Mouse (Mus musculus) large intestine, adult 2 months (tissue): Measurements from ENCODE around the gene Scoc. TPM values are rescaled to one million over a fixed set of nuclear protein-coding genes. Genes with fewer than 3 reads are reported as not detected.
A peak's percentile ranks its signal among the peaks of the same experiment; 100 is the strongest.
"Not testable (repeated sequence)": the region's sequence is repeated elsewhere in the genome, so short reads cannot be mapped to it uniquely, and the experiment has no call there.

Experiments
- DNase-seq: peaks from one replicate; pipeline ENCODE4 v3.0.0-alpha.2; 2012; ENCODE audit warnings: low read depth, low spot score
- WGBS: fragments of 180-500 bp; shearing (Covaris S2); methylation state at CpG from one replicate; pipeline ENCODE4 v1.1.7; 2018; 5-methylcytosine and 5-hydroxymethylcytosine counted together
- polyA plus RNA-seq: library from polyadenylated mRNA; depleted of rRNA; stranded (reverse); fragments of >200 nt; gene quantifications from 2 replicates; pipeline ENCODE4 v1.2.3, GENCODE M21; 2012; rRNA removed

The Scoc gene
- 2.6 and 8.2 TPM in 2 replicates for polyA plus RNA-seq

DNA sequence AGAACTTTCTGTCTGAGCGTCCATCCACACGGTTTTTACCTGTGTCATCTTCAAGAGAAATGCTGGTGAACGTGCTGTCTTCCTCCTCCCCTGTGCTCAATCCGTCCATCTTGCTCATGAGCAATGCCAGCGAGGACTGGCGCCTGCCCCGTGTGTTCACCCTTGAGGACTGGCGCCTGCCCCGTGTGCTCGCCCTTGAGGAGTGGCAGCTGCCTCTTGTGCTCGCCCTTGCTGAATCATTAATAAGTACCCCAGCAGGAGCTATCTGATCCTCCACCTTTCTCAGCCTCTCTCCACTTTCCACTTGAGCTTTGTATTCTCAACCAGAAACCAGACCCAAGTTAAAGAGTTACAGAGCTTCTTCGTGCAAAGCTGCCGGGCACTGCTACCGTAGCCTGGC lies at the start of gene Scoc:
Gene Scoc, minus strand, starts transcription at position 170 of the 400 bp plus-strand sequence.
- DNase-seq = no peak

DNA sequence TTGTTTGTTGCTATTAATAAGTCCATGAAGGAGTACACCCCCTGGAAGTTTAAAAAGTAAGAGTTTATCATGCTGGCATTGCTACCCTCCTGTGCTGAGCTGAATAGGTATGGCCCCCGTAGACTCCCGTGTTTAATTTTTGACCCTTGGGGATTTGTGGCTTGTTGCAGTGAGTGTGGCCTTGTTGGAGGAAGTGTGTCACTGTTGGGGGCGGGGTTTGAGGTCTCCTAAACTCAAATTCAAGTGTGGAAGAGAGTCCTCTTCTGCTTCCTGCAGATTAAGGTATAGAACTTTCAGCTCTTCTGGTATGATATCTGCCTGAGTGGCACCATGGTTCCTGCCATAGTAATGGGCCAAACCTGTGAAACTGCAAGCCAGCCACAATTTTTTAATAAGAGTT lies 1.4 kb upstream of the Scoc start:
- 72% methylated on average over 3 of the region's 3 CpGs for WGBS
- DNase-seq = no peak

More for the DNA sequence above, at the start of gene Scoc:
- 50% methylated on average over 14 of the region's 14 CpGs for WGBS

DNA sequence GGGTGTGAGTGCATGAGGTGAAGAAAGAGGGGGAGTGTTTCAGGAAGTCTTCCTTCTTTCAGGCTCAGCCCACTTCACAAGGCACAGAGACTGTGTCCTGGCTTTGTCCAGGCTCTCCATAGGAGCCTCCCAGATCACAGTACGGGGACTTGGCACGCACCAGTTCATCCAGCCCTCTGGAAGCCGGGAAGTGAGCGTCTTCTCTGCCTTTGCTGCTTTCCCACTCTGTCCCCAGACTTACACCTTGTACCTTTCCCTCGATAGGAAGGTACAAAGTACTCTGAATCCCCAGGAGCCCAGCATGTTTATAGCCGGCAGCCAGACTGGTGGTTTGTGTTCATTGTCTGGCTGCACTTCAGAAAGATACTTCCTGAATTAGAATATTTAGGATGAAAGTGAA lies 1.1 kb downstream of the Scoc start:
- 13% methylated on average over 6 of the region's 6 CpGs for WGBS
- no peak for DNase-seq

DNA sequence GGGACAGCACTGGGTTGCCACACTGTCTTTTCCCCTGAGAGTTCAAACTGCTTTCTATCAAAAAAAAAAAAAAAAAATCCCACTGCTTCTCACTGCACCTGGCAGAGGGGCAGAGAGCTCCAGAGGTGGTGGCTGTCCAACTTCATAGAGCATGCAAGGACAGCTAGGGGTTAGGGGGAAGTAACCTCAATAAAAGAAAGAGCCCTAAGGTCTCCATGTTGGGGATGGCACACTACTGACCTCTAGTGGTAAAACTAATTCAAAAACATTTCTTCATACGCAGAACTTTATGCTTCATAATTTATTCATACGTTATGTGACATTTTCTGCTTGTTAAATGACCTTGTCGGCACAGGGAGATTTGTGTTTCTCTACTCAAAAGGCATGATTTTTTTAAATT lies 7.1 kb downstream of the Scoc start:
- WGBS = 9% methylated on average over 3 of the region's 3 CpGs
- no peak for DNase-seq

DNA sequence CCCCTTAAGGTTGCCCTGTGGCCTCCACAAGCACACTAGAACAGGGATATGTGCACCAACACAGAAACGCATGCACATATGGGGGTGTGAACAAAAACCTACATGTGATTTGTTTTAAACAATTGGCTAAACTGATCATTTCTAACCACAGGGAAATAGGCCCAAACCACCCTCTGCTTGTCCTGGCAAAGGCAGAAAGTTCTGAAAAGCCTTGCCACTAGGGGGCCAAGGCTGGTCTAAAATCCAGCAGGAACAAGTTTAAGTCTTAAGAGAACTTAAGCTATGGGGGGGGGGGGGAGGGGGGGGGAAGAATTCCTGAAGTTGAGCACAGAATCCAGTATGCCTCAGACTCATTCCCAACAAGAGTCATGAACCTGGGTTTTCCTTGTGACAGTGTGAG lies 8.2 kb downstream of the Scoc start:
- no peak for DNase-seq
- WGBS = 83% methylated on average over 1 of the region's 1 CpGs

DNA sequence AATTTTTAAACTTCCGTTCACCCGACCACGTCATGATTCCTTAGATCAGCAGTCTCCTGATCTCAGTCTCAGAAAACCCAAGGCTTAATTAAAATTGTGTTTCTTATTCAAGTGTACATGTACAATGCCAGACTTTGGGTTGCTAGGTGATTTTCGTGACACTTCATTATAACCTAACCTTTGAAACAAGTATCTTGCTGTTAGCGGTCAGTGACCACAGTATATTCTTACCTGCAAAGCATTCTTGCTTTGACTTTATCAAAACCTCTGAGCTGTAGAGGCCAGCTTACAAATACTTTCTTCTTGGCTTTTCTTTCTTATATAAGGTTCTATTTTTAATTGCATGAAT lies 15.2 kb downstream of the Scoc start:
- 33% methylated on average over 5 of the region's 5 CpGs for WGBS

DNA sequence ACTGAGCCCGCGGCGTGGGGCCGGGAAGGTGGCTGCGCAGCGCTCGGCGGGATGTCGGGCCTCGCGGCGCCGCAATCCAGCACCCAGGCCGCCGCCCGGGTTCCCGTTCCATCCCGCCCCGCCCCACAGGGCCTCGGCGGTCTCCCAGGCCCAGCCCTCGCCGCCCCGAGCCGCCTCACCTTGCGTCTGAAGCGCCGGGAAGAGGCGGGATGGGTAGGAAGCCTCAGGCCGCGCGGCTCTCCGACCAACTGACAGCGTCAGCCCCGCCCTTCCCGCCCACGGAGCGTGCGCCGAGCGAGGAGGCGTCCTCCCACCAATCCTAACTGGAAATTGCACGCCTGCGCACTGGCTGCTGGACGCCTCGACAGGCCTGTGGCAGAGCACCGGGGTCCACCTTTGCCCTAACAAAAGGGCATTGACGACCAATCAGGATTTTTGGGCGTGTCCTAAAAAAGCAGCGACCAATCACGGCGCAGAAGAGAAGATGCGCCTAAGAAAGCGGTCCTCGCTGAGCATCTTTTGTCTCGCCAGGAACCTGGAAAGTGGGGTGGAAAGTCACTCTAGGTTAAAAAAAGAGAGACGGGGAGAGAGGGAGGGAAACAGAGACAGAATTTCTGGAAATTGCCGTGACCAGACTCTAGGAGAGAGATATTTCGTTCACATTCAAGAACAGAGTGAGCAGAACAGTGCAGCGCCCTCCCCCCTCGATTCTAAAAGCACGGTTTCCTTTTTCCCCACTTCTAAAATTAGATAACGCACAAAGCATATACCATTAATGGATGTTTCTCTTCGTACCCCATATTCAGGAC lies 15.7 kb downstream of the Scoc start:
- 2% methylated on average over 64 of the region's 64 CpGs for WGBS
- peak; percentile 85 for DNase-seq

More for the DNA sequence above, 15.2 kb downstream of the Scoc start:
- no peak for DNase-seq

DNA sequence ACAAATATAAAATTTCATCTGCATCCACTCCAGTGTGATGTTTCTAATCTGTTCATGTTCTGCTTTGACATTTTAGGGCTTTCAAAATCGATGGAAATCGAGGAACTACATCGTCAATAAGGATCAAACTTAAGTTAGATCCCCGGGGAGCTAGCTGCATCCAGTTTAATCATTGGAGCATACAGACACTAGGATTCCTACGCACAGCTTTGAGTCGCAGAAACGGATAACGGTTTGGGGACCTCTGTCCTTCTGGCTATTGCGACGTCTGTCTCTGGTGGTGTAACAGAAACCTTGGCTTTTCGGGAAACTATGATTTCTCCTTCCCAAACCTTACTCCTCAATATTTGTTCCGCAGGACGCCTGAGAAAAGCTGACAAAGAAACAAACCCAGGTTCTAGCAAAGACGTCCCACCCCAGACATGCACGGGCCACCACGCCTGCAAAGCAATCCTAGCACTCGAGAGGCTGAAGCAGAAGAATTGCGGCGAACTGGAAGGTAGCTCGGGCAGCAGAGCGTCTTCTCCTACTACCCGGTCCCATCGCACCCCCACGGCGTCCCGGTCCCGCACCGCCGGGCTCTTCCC lies 16.4 kb downstream of the Scoc start:
- WGBS = 2% methylated on average over 29 of the region's 29 CpGs
- no peak for DNase-seq

DNA sequence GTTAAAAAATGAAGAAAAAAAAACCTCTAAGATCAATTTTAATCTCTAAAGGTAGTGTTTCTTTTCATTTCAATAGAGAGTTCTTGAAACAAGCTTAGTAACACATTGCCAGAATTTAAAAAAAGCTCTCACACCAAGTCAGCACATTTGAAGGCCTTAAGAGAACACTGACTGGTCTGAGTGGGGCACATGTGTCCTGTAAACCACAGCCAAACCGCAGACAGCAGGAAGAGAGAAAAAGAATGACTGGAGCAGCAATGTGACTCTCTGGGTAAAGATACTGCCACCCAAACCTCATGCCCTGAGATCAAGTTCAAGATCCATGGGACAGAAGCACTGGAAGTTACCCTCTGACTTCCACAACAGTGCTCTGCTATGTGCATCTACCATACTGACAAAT lies 21.1 kb downstream of the Scoc start:
- 64% methylated on average over 1 of the region's 1 CpGs for WGBS
- DNase-seq = no peak

DNA sequence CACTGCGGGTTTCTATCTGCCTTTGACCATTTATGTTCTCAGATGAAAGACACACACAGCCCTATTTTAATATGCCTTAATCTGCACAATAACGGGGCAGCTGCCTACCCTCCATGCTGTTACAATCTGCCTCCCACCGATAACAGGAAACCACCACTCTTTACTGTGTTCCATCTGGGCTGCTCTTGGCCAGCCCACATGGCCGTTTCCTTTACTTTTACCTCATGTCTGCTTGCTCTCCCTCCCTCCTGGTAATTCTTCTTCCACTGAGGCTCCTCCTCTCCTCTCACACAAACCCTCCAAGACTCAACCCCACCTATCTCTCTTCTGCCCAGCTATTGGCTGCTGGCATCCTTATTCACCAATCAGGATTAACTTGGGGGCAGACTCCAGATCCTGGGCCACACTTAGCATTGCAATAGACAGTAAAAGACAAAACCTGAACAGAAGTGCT lies 29.1 kb downstream of the Scoc start:
- DNase-seq = no peak
- 58% methylated on average over 4 of the region's 4 CpGs for WGBS

DNA sequence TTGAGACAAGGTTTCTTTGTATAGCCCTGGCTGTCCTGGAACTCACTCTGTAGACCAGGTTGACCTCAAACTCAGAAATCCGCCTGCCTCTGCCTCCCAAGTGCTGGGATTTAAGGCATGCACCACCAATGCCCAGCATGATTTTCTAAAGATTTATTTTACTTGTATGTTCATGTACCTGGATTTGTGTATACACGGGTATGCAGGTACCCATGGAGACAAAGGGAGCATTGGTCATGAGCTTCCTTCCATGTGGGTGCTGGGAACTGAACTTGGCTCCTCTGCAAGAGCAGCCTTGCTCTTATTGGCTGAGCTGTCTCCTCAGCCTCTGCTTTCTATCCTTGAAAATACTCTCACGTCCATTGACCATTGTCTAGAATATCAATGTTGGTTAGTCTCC lies 29.6 kb downstream of the Scoc start:
- 85% methylated on average over 3 of the region's 3 CpGs for WGBS
- not testable (repeated sequence) for DNase-seq

DNA sequence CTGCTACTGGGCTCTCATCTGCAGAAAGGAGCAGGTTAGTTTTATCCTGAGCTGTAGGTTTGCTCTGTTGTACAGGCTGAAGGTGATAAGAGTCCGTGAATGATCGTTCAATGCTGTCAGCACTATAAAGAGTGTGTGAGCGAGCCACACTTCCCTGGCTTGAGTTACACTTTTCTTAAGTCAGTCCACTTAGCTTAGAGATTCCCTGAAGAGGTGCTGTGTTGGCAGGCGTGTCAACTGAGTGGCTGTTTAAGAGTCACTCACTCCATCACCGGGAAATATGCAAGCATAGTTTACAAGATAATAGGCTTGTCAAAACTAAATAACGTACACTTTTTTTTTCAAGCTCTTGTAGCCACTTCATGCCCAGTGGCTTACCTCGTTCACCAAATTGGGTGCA lies 31.2 kb downstream of the Scoc start:
- 41% methylated on average over 7 of the region's 7 CpGs for WGBS
- no peak for DNase-seq

DNA sequence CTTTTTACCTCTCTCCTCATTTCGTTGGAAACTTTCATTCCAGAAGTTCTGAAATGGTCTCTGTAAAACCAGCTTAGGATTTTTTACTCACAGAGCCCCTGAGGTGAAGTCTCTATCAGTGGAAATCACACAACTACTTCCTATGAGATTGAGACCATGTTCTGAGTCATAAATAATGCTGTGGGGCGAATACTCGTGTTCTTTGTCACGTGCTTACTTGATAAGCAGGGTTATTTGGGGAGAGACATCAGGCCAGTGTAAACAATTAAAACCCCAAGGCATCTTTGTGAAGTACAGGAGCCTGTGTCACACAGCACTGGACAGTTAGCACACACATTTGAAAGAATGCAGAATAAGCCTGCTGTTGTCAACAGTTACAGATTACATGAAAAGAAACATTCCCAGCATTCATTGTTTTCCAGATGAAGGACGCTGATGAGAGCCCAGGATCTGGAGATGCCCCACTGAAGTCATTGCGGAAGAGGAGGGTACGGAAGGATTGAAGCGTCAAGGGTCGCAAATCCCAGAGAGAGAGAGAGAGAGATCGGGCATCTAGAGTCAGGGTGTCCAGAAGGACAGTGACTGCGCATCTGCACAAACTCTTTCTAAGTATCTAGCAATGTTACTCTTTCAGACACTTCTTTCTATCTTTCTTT lies 32.0 kb downstream of the Scoc start:
- no peak for DNase-seq
- WGBS = 52% methylated on average over 11 of the region's 11 CpGs

DNA sequence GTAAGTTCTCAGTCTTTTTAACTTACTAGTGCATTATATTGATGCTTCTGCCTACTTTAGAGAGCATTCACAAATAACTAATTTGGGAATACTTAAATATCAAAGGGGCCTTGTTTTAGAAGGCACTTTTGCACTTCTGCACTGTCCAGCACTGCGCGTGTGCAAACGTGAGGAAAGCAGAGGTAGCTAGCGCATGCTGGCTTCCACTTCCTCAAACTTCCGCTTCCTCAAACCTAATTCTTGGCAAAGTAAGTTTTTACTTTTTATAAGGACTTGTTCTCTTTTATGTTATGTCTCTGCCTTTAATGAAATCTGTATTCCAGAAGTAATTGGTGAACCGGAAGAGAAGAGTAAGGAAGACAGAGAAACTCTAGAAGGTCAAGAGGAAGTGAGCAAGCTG lies 33.0 kb downstream of the Scoc start:
- WGBS = 84% methylated on average over 6 of the region's 6 CpGs

DNA sequence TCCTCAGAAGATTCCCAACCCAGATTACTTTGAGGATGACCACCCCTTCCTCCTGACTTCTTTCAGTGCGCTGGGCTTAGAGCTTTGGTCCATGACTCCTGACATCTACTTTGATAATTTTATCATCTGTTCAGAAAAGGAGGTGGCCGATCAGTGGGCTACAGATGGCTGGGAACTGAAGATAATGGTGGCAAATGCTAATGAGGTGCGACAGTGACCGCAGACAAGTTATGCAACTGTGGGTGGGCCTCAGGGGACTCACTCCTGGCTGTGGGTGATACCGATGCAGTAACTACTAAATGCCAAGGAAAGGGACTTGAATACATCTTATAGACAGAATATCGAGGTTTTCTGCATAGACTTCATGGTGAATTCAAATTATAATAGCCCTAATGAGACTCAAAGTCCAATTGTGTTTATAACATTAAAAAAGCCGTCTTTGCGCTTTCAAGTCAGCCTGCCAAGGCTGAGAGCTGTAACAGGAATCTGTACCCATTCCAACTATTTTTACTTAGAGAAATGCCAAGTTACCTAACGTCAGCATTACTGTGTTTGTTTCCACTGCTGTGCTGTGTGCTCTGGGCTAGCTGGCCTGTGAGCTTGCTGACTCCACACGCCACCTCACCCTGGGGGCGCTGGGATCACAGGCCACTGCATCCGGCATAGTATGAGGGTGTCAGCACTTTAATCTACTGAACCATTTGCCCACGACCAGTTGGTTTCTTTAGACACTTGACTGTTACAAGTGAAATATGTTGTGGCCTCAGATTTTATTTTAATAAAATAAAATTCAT lies 35.0 kb downstream of the Scoc start:
- 75% methylated on average over 13 of the region's 13 CpGs for WGBS
- no peak for DNase-seq

More for the DNA sequence above, 33.0 kb downstream of the Scoc start:
- DNase-seq = no peak

DNA sequence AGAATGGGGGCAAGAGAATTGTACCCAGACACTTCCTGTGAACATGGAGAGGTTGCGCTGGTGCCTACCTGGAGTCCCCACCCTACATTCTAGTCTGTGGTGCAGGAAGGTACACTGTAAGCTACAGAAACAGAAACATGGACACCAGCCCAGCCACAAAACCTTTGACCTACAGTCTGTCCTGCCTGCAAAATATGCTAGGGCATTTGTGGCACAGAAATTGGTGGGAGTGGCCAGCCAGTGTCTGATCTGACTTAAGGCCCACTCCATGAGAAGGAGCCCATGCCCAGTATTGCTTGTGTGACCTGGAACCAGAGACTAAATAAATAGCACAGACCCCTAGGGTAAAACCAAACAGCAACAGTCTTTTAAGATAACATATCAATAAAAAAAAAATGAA lies 36.8 kb downstream of the Scoc start:
- WGBS = 100% methylated on average over 1 of the region's 1 CpGs
- DNase-seq = no peak

DNA sequence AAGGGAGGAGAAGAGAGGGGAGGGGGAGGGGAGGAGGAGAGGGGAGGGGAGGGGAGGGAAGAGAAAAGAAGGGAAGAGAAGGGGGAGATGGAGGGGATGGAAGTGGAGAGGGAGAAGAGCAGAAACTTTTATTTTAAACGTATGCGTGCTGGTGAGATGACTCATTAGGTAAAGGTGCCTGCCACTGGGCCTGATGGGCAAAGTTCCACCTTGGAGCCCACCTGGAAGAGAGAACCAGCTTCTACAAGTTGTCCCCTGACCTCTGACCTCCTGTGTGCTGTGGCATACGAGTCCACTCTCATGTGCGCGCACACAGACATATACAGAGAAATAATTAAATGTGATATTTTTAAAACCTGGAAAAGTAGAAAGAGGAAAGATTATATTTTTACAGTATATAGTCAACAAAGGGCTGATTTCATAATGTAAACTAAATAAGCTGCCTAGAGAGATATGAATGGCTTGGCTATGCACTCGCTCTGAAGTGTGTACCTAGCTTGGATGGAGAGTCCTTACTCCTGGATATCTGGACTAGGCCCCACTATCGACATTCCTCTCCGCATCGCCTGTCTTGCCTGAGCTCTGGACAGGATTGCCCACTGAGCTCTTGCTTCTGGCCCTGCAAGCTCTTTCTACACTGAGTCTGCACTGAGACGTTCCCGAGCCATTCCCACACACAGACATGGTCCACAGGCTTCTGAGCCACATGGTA lies 39.2 kb downstream of the Scoc start:
- 83% methylated on average over 11 of the region's 11 CpGs for WGBS
- no peak for DNase-seq

DNA sequence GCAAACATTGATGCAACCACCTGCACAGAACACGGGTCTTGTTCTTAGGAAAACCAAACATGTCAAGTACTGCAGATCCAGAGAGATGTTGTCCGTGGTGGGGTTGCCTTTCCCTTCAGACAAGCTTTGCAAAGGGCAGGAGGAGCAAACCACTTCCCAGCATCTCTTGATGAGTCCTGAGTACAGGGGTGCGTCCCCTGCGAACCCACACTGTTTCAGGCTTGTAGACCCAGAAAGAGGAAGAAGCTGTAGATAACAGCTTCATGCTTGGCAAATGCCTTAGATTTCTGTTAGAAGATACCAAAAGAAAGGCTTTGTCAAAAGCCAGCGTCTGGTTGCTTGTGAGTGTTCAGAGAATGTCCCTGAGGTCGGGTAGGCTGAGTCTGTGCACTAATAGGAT lies 40.2 kb downstream of the Scoc start:
- WGBS = 73% methylated on average over 6 of the region's 6 CpGs
- DNase-seq = no peak

DNA sequence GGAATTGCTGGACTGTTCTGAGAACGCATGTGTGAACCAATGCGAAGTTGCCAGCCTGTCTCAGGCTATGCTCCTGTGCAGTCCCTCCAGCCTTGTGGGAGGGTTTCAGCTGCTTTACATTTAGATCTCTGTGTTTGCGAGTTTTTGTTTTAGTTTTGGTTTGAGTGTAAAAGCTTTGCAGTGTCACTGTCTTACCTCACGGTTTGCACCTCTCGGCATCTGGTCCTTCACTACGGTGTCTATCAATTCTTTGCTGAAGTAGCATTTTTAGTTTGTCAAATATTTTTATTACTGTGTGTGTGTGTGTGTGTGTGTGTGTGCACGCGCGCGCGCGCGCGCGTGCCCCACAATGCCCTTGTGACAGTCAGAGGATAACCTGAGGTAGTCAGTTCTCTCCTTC lies 41.3 kb downstream of the Scoc start:
- 93% methylated on average over 15 of the region's 15 CpGs for WGBS
- DNase-seq = no peak

DNA sequence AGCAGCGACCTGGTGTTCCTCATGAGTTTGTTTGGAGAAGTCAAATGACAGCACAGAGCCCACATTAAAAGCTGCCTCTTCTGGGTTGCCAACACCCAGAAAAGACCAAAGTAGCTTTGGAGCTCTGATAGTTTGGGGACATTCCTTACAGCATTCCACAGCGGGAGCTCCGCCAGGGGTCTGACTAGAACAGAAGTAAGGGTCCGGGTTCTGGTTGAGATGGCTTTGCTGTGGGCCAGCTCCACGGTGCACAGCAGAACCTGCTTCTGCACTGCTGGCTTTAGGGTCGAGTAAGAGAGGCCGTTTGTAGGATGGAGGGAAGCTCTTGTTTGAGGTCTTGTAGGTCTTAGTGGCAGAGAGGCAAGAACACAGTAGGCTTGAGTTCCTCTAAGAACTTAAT lies 49.7 kb downstream of the Scoc start:
- DNase-seq = no peak
- 73% methylated on average over 7 of the region's 7 CpGs for WGBS
